Mouse (Mus musculus) thymus, adult 2 months (tissue): ENCODE results near the gene Itpr1. TPM values are rescaled to one million over a fixed set of nuclear protein-coding genes. Genes with fewer than 3 reads are reported as not detected.
"Not testable (repeated sequence)": the region's sequence is repeated elsewhere in the genome, so short reads cannot be mapped to it uniquely, and the experiment has no call there.

Source experiments
- DNase-seq: peaks from one replicate; pipeline ENCODE4 v3.0.0; 2021
- H3K27ac ChIP-seq: fragments of 200-500 bp; 2 replicates; pipeline ENCODE4 v1.5.1; 2012; ENCODE audit warnings: low read length, control low read depth; ENCODE audit not compliant: control insufficient read depth, insufficient read depth
- H3K27me3 ChIP-seq: fragments of 200-500 bp; 2 replicates; pipeline ENCODE4 v1.6.1; 2012; ENCODE audit warnings: mild to moderate bottlenecking, low read length, moderate library complexity, mixed read lengths; ENCODE audit not compliant: control insufficient read depth, insufficient read depth
- H3K36me3 ChIP-seq: fragments of 200-500 bp; 2 replicates; pipeline ENCODE4 v1.6.1; 2012; ENCODE audit warnings: mild to moderate bottlenecking, low read length, moderate library complexity; ENCODE audit not compliant: control insufficient read depth, insufficient read depth
- H3K4me1 ChIP-seq: fragments of 200-500 bp; replicated peaks from 2 replicates; pipeline ENCODE4 v1.6.1; 2012; ENCODE audit warnings: low read length; ENCODE audit not compliant: control insufficient read depth, insufficient read depth
- H3K4me3 ChIP-seq: fragments of 200-500 bp; 2 replicates; pipeline ENCODE4 v1.5.1; 2012; ENCODE audit warnings: mild to moderate bottlenecking, low read length, control low read depth, moderate library complexity; ENCODE audit not compliant: control insufficient read depth, insufficient read depth
- CTCF ChIP-seq: fragments of 200-500 bp; IDR thresholded peaks from 2 replicates; pipeline ENCODE4 v1.5.1; 2012; ENCODE audit warnings: mild to moderate bottlenecking, control low read depth, low read length, moderate library complexity, borderline replicate concordance; ENCODE audit not compliant: control insufficient read depth, poor library complexity, insufficient read depth; ENCODE audit errors: extremely low read depth
- POLR2A ChIP-seq: fragments of 200-500 bp; IDR thresholded peaks from 2 replicates; pipeline ENCODE4 v1.6.1; 2012; ENCODE audit warnings: mild to moderate bottlenecking, low read length, control low read depth, moderate library complexity; ENCODE audit not compliant: control insufficient read depth, poor library complexity, insufficient read depth; ENCODE audit errors: extremely low read depth
- WGBS: fragments of 180-500 bp; shearing (Covaris S2); methylation state at CpG from one replicate; pipeline ENCODE4 v1.1.7; 2018; 5-methylcytosine and 5-hydroxymethylcytosine counted together
- polyA plus RNA-seq: library from polyadenylated mRNA; depleted of rRNA; stranded (reverse); fragments of >200 nt; gene quantifications from 2 replicates; pipeline ENCODE4 v1.2.3, GENCODE M21; 2012

Gene Itpr1
- polyA plus RNA-seq, 1 experiment, result 28.8 TPM

- H3K36me3 ChIP-seq, result no peaks in the 10 kb centered on the region
- no peak for DNase-seq
- 97% methylated on average over 12 of the region's 12 CpGs for WGBS
- TF ChIP-seq POLR2A (no peak), CTCF (no peak)
- H3K27ac ChIP-seq, result no peak overlapping the region
- no peak overlapping the region for H3K4me3 ChIP-seq
- no peaks in the 10 kb centered on the region for H3K27me3 ChIP-seq
- 0 out of 2 replicates have a peak, but pooled peaks cover 4% of the 10 kb centered on the region for H3K4me1 ChIP-seq
These were observed 339.1 kb downstream of the Itpr1 start for GRCm38 (mm10) chr6:108551725-108552620.

- 56% methylated on average over 3 of the region's 3 CpGs for WGBS
These were observed 340.1 kb downstream of the Itpr1 start for GRCm38 (mm10) chr6:108553013-108553412.

GRCm38 (mm10) chr6:108553536-108553935 lies 340.6 kb downstream of the Itpr1 start:
- WGBS, result 73% methylated on average over 4 of the region's 4 CpGs

More at GRCm38 (mm10) chr6:108553013-108553412, 340.1 kb downstream of the Itpr1 start:
- H3K27me3 ChIP-seq, result no peaks in the 10 kb centered on the region
- no peak for DNase-seq
- H3K4me3 ChIP-seq, result no peak overlapping the region
- 0 out of 2 replicates have a peak, but pooled peaks cover 4% of the 10 kb centered on the region for H3K4me1 ChIP-seq
- no peaks in the 10 kb centered on the region for H3K36me3 ChIP-seq
- TF ChIP-seq POLR2A (no peak), CTCF (no peak)
- no peak overlapping the region for H3K27ac ChIP-seq

GRCm38 (mm10) chr6:108554389-108554788 lies 341.5 kb downstream of the Itpr1 start:
- TF ChIP-seq CTCF (no peak), POLR2A (no peak)
- Histone ChIP-seq H3K27me3 (no peaks in the 10 kb centered on the region), H3K27ac (no peak overlapping the region), H3K4me1 (0 out of 2 replicates have a peak, but pooled peaks cover 3% of the 10 kb centered on the region), H3K36me3 (no peaks in the 10 kb centered on the region), H3K4me3 (no peak overlapping the region)
- no peak for DNase-seq
- WGBS, result 93% methylated on average over 4 of the region's 4 CpGs

More at GRCm38 (mm10) chr6:108553536-108553935, 340.6 kb downstream of the Itpr1 start:
- no peak for DNase-seq
- TF ChIP-seq CTCF (no peak), POLR2A (no peak)
- no peaks in the 10 kb centered on the region for H3K27me3 ChIP-seq
- no peaks in the 10 kb centered on the region for H3K36me3 ChIP-seq
- 0 out of 2 replicates have a peak, but pooled peaks cover 4% of the 10 kb centered on the region for H3K4me1 ChIP-seq
- no peak overlapping the region for H3K4me3 ChIP-seq
- no peak overlapping the region for H3K27ac ChIP-seq

GRCm38 (mm10) chr6:108554878-108555277 lies 342.0 kb downstream of the Itpr1 start:
- Histone ChIP-seq H3K36me3 (no peaks in the 10 kb centered on the region), H3K27me3 (no peaks in the 10 kb centered on the region), H3K4me1 (no peaks in the 10 kb centered on the region), H3K4me3 (no peak overlapping the region), H3K27ac (no peak overlapping the region)
- DNase-seq, result no peak
- TF ChIP-seq POLR2A, result no peak
- TF ChIP-seq CTCF, result no peak
- 92% methylated on average over 5 of the region's 5 CpGs for WGBS

DNA sequence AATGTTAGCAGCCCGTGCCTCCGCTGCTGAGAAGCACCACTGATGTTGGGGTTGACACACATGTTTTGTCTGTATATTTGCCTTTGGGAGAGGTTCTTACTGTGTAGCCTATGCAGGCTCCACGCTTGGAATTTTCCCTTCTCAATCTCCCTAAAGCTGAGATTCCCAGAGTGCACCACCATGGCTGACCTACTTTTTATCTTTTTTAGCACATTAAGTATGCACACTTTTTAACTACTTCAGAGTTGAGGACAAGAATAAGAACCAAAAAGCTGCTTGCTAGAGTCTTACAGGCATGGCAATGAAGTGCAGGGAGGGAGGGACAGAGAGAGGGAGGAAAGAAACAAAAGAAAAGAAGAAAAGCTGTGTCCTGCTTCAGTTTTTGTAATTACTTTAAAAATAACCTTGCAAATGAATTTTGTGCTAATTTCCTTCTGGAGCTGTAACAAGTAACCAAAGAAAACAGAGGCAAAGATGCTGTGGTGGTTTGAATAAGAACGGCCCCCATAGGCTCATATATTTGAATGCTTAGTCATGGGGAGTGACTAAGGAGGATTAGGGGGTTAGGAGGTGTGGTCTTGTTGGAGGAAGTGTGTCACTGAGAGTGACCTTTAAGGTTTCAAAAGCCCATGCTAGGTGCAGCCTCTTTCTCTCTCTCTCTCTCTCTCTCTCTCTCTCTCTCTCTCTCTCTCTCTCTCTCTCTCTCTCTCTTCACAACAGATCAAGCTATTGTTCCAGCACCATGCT lies 344.9 kb downstream of the Itpr1 start:
- Histone ChIP-seq H3K27ac (no peak overlapping the region), H3K4me1 (no peaks in the 10 kb centered on the region), H3K27me3 (no peaks in the 10 kb centered on the region), H3K36me3 (no peaks in the 10 kb centered on the region), H3K4me3 (no peak overlapping the region)
- no peak for TF ChIP-seq CTCF
- TF ChIP-seq POLR2A, result no peak
- WGBS, result 96% methylated on average over 4 of the region's 4 CpGs
- no peak for DNase-seq

DNA sequence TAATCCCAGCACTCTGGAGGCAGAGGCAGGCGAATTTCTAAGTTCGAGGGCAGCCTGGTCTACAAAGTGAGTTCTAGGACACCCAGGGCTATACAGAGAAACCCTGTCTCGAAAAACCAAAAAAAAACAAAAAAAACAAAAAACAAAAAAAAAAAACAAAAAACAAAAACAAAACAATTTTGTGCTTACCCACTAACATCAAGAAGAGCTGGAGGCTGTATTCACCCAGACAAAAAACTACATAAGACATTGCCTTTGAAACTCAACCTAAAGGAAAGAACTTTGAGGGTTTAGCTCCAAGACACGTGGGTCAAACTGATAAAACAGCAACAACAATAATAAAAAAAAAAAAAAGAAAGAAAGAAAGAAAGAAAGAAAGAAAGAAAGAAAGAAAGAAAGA lies 346.3 kb downstream of the Itpr1 start:
- DNase-seq, H3K4me3 ChIP-seq, H3K27me3 ChIP-seq, H3K36me3 ChIP-seq, H3K27ac ChIP-seq, H3K4me1 ChIP-seq: not testable (repeated sequence)
- 95% methylated on average over 4 of the region's 4 CpGs for WGBS
